ENCODE assay signal across 25 mouse cellular contexts in genomic region chr7:30524487-30524886, GRCm38 (mm10). TPM values are rescaled to one million over a fixed set of nuclear protein-coding genes. Genes with fewer than 3 reads are reported as not detected.
A peak's percentile ranks its signal among the peaks of the same experiment; 100 is the strongest.
DNase-seq lines count a peak whose midpoint lies in the region; ATAC-seq and TF ChIP-seq lines count a peak whose summit lies in the region.
"Had no signal": no experiment of that assay in that cellular context is flagged by ENCODE, and none has a peak within 500 bp of the region (broad histone marks: within the 10 kb centered on the region; RNA-seq: fewer than 3 reads in every experiment).

No protein-coding gene starts in this region.

- in situ Hi-C loops in CH12.LX (cut with MboI; ENCODE audit: low pct_ligation_motif_present, low pct_unique_long_range_greater_than_20kb, low sequenced_read_pairs) = no loop called here

- no peak for ATAC-seq in liver, postnatal 0 days
- ATAC-seq in liver, embryonic 11.5 days (replicated peaks; ENCODE audit: low FRiP score) = no peak
- ATAC-seq: forebrain, embryonic 13.5 days; forebrain, postnatal 0 days; intestine, embryonic 16.5 days had no signal

- no peak overlapping the region for H3K4me2 ChIP-seq in liver, postnatal 0 days (ENCODE audit: low read depth, low read length)
- no peak overlapping the region for H3K4me2 ChIP-seq in liver, embryonic 11.5 days
- no peak overlapping the region for H3K4me2 ChIP-seq in CH12.LX (ENCODE audit: insufficient read depth, low read depth, poor library complexity, severe bottlenecking)
- H3K4me2 ChIP-seq: embryonic facial prominence, embryonic 15.5 days; forebrain, embryonic 13.5 days; heart, embryonic 12.5 days; hindbrain, embryonic 15.5 days had no signal

- no peaks in the 10 kb centered on the region for H3K9me3 ChIP-seq in liver, postnatal 0 days (ENCODE audit: low read length)
- H3K9me3 ChIP-seq in liver, embryonic 11.5 days (ENCODE audit: control insufficient read depth, low read length) = no peaks in the 10 kb centered on the region
- no peaks in the 10 kb centered on the region for H3K9me3 ChIP-seq in CH12.LX (replicated peaks; ENCODE audit: low read length)
- H3K9me3 ChIP-seq: embryonic facial prominence, embryonic 15.5 days; forebrain, embryonic 13.5 days; heart, embryonic 12.5 days; hindbrain, embryonic 10.5 days; hindbrain, embryonic 15.5 days had no signal

- H3K4me1 ChIP-seq in liver, postnatal 0 days (ENCODE audit: insufficient read depth) = no peaks in the 10 kb centered on the region
- H3K4me1 ChIP-seq in liver, embryonic 11.5 days (replicated peaks; ENCODE audit: control insufficient read depth, insufficient read depth, low read length) = peaks cover 3% of the 10 kb centered on the region; the same call in 1 of the 2 replicates
- H3K4me1 ChIP-seq in CH12.LX (ENCODE audit: control insufficient read depth in 1 of 2, insufficient read depth in 2 of 2) = peaks cover 10 to 16% of the 10 kb centered on the region in 2 experiments
- H3K4me1 ChIP-seq: hindbrain, embryonic 15.5 days had no signal

- H3K36me3 ChIP-seq in liver, postnatal 0 days (replicated peaks; ENCODE audit: insufficient read depth, low read length) = peaks cover 13% of the 10 kb centered on the region
- H3K36me3 ChIP-seq in liver, embryonic 11.5 days (ENCODE audit: control insufficient read depth, insufficient read depth, low read length) = peaks cover 9% of the 10 kb centered on the region
- H3K36me3 ChIP-seq in CH12.LX (replicated peaks in 1 of 2; ENCODE audit: control insufficient read depth in 1 of 2, insufficient read depth in 1 of 2, low read length in 1 of 2) = peaks cover 21 to 68% of the 10 kb centered on the region in 2 experiments

- no peaks in the 10 kb centered on the region for H3K27me3 ChIP-seq in liver, postnatal 0 days (ENCODE audit: insufficient read depth, low read length)
- no peaks in the 10 kb centered on the region for H3K27me3 ChIP-seq in liver, embryonic 11.5 days (replicated peaks; ENCODE audit: control insufficient read depth, insufficient read depth, low read length)
- H3K27me3 ChIP-seq in CH12.LX (replicated peaks) = no peaks in the 10 kb centered on the region
- H3K27me3 ChIP-seq: embryonic facial prominence, embryonic 15.5 days; forebrain, embryonic 13.5 days; hindbrain, embryonic 15.5 days had no signal

- TF ChIP-seq RAD21 in CH12.LX (IDR thresholded peaks at IDR 0.05; ENCODE audit: low read depth, low read length) = no peak

- TF ChIP-seq POLR2A in CH12.LX (IDR thresholded peaks at IDR 0.05; ENCODE audit: low read depth, low read length) = no peak

- H3K27ac ChIP-seq in liver, postnatal 0 days (ENCODE audit: low read depth) = no peak overlapping the region
- no peak overlapping the region for H3K27ac ChIP-seq in liver, embryonic 11.5 days (ENCODE audit: low read depth, low read length)
- H3K27ac ChIP-seq in CH12.LX (ENCODE audit: insufficient read depth, low read depth) = peak overlapping the region; percentile 83
- H3K27ac ChIP-seq: embryonic facial prominence, embryonic 15.5 days; forebrain, embryonic 13.5 days; heart, adult 2 months; hindbrain, embryonic 10.5 days; hindbrain, embryonic 15.5 days had no signal

- no peak overlapping the region for H3K4me3 ChIP-seq in liver, postnatal 0 days (ENCODE audit: low read depth, low read length)
- no peak overlapping the region for H3K4me3 ChIP-seq in liver, embryonic 11.5 days (ENCODE audit: low read depth, low read length)
- peak overlapping the region in 1 of 3 experiments; percentile 28 for H3K4me3 ChIP-seq in CH12.LX (replicated peaks in 1 of 3; ENCODE audit: low read depth in 2 of 3, low read length in 2 of 3, poor library complexity in 1 of 3)
- H3K4me3 ChIP-seq: embryonic facial prominence, embryonic 15.5 days; forebrain, embryonic 13.5 days; heart, adult 2 months; heart, embryonic 12.5 days; hindbrain, embryonic 10.5 days; hindbrain, embryonic 15.5 days had no signal

- H3K79me2 ChIP-seq in CH12.LX (replicated peaks; ENCODE audit: control insufficient read depth, extremely low read depth, insufficient read depth, poor library complexity, severe bottlenecking) = no peaks in the 10 kb centered on the region

- TF ChIP-seq CTCF in liver, postnatal 0 days (IDR thresholded peaks at IDR 0.05; ENCODE audit: low read depth) = no peak
- TF ChIP-seq CTCF in CH12.LX (conservative IDR thresholded peaks at IDR 0.05 in 1 of 2, IDR thresholded peaks at IDR 0.05 in 1 of 2; ENCODE audit: low read depth in 2 of 2, low read length in 2 of 2) = no peak

- peak; percentile 12 for DNase-seq in liver, postnatal 0 days
- no peak for DNase-seq in liver, embryonic 11.5 days (ENCODE audit: low spot score)
- DNase-seq in CH12.LX (ENCODE audit: extremely low read depth) (peak; percentile 14), adipocyte (ENCODE audit: low spot score) (peak; percentile 74)
- DNase-seq in skeletal muscle tissue, adult 2 months (ENCODE audit: low read depth, low spot score) = peak; percentile 38
- DNase-seq in B cell, adult 2 months = no peak
- no peak for DNase-seq in left cerebral cortex, adult 8-10 months (ENCODE audit: low spot score in 2 of 2)
- DNase-seq: cerebellum, adult 11 months; cerebellum, adult 8-10 months; cerebellum, postnatal 14 days; embryo, embryonic 11 days; forebrain, postnatal 0 days; gastrocnemius, postnatal 14 days; heart, adult 2 months; kidney, adult 2 months had no signal

- dilution Hi-C loops in CH12.LX (cut with MboI; ENCODE audit: extremely low pct_ligation_motif_present, extremely low pct_unique_long_range_greater_than_20kb, low sequenced_read_pairs) = no loop called here

- 83% methylated on average over 6 of the region's 6 CpGs for WGBS in liver, postnatal 0 days (ENCODE audit: insufficient replicate concordance)
- 80% methylated on average over 6 of the region's 6 CpGs for WGBS in liver, embryonic 11.5 days

- no peak for TF ChIP-seq EP300 in liver, postnatal 0 days (IDR thresholded peaks at IDR 0.05; ENCODE audit: low read depth)
- no peak for TF ChIP-seq EP300 in CH12.LX (IDR thresholded peaks at IDR 0.05; ENCODE audit: low read length)

- H3K9ac ChIP-seq in liver, postnatal 0 days (replicated peaks) = no peak overlapping the region
- no peak overlapping the region for H3K9ac ChIP-seq in liver, embryonic 11.5 days (ENCODE audit: low read depth, low read length)
- H3K9ac ChIP-seq in CH12.LX (ENCODE audit: insufficient read depth, low read depth) = no peak overlapping the region
- H3K9ac ChIP-seq: embryonic facial prominence, embryonic 15.5 days; forebrain, embryonic 13.5 days; forebrain, postnatal 0 days; heart, embryonic 12.5 days; hindbrain, embryonic 15.5 days had no signal

TF ChIP-seq in CH12.LX, 34 proteins besides CTCF, POLR2A, EP300 and RAD21:
- TF ChIP-seq IRF4 (IDR thresholded peaks at IDR 0.05; ENCODE audit: low read depth, low read length) (no peak), E2F4 (IDR thresholded peaks at IDR 0.05; ENCODE audit: insufficient replicate concordance, low read depth, low read length) (no peak), GABPA (IDR thresholded peaks at IDR 0.05; ENCODE audit: insufficient replicate concordance, low read depth, low read length) (no peak), NRF1 (IDR thresholded peaks at IDR 0.05; ENCODE audit: low read depth, low read length) (no peak), ZC3H11A (IDR thresholded peaks at IDR 0.05; ENCODE audit: low read depth, low read length) (no peak), TBP (conservative IDR thresholded peaks at IDR 0.05; ENCODE audit: low read depth, low read length) (no peak)

RNA-seq across cellular contexts. Expression of gene Arhgap33, which starts 10.4 kb away (rescaled TPM):
- 1.0 and 1.1 TPM in 2 replicates for polyA plus RNA-seq in liver, postnatal 0 days (2015; fragmentation: Nextera tagmentation; extraction: Ambion mirVana)
- 7.1 and 7.5 TPM in 2 replicates for polyA plus RNA-seq in liver, embryonic 11.5 days (2014; fragmentation: Nextera tagmentation; extraction: Ambion mirVana)
- total RNA-seq in CH12.LX (2012; rRNA removed) (2.5 and 2.8 TPM in 2 replicates), CH12.LX (2014; rRNA removed) (0.44 and 0.76 TPM in 2 replicates)
- polyA plus RNA-seq in CH12.LX (2012; ENCODE audit: insufficient read length, low read depth) = 6.2 and 9.2 TPM in 2 replicates
- 100 to 1,000 TPM; 177 to 184 (median 178) TPM for total RNA-seq in left cerebral cortex, adult 8-10 months (2022)

RNA-seq across cellular contexts. Expression of gene Hspb6, which starts 27.5 kb away (rescaled TPM):
- polyA plus RNA-seq in liver, postnatal 0 days (2015; fragmentation: Nextera tagmentation; extraction: Ambion mirVana) = 4.9 and 6.6 TPM in 2 replicates
- polyA plus RNA-seq in liver, embryonic 11.5 days (2014; fragmentation: Nextera tagmentation; extraction: Ambion mirVana) = 3.9 and 5.4 TPM in 2 replicates
- 1.6 and 2.3 TPM in 2 replicates for total RNA-seq in CH12.LX (2012; rRNA removed)
- total RNA-seq in CH12.LX (2014; rRNA removed) = 0.79 and 1.2 TPM in 2 replicates
- polyA plus RNA-seq in CH12.LX (2012; ENCODE audit: insufficient read length, low read depth) = 4.1 and 6.0 TPM in 2 replicates
- total RNA-seq in left cerebral cortex, adult 8-10 months (2022) = 1 to 10 TPM; 5.5 to 8.1 (median 6.4) TPM

RNA-seq across cellular contexts. Expression of gene Proser3, which starts 27.6 kb away (rescaled TPM):
- 0.53 and 1.1 TPM in 2 replicates for polyA plus RNA-seq in liver, postnatal 0 days (2015; fragmentation: Nextera tagmentation; extraction: Ambion mirVana)
- polyA plus RNA-seq in liver, embryonic 11.5 days (2014; fragmentation: Nextera tagmentation; extraction: Ambion mirVana) = 10.7 and 13.0 TPM in 2 replicates
- total RNA-seq in CH12.LX (2012; rRNA removed) (4.0 and 5.9 TPM in 2 replicates), CH12.LX (2014; rRNA removed) (1.7 and 2.0 TPM in 2 replicates)
- 5.7 and 6.0 TPM in 2 replicates for polyA plus RNA-seq in CH12.LX (2012; ENCODE audit: insufficient read length, low read depth)
- 1 to 10 TPM; 3.4 to 4.4 (median 4.0) TPM for total RNA-seq in left cerebral cortex, adult 8-10 months (2022)

RNA-seq across cellular contexts. Expression of gene Prodh2, which starts 31.1 kb away (rescaled TPM):
- 203 and 205 TPM in 2 replicates for polyA plus RNA-seq in liver, postnatal 0 days (2015; fragmentation: Nextera tagmentation; extraction: Ambion mirVana)
- polyA plus RNA-seq in liver, embryonic 11.5 days (2014; fragmentation: Nextera tagmentation; extraction: Ambion mirVana) = 19.0 and 19.5 TPM in 2 replicates
- total RNA-seq in CH12.LX (2012; rRNA removed) (not detected in 2 replicates), CH12.LX (2014; rRNA removed) (not detected in 2 replicates)
- not detected in 2 replicates for polyA plus RNA-seq in CH12.LX (2012; ENCODE audit: insufficient read length, low read depth)
- not detected for total RNA-seq in left cerebral cortex, adult 8-10 months (2022)
- total RNA-seq: common myeloid progenitor, adult 5-6 weeks; forebrain, postnatal 0 days; gastrocnemius, adult 18-20 months; gastrocnemius, postnatal 14 days; heart, adult 2 months; heart, postnatal 25 days had no signal
- polyA plus RNA-seq: embryonic facial prominence, embryonic 11.5 days; embryonic facial prominence, embryonic 15.5 days; forebrain, postnatal 0 days; heart, adult 2 months; hindbrain, embryonic 10.5 days had no signal

RNA-seq across cellular contexts. Expression of gene Lin37, which starts 35.2 kb away (rescaled TPM):
- 16.0 and 18.9 TPM in 2 replicates for polyA plus RNA-seq in liver, postnatal 0 days (2015; fragmentation: Nextera tagmentation; extraction: Ambion mirVana)
- polyA plus RNA-seq in liver, embryonic 11.5 days (2014; fragmentation: Nextera tagmentation; extraction: Ambion mirVana) = 38.7 and 41.0 TPM in 2 replicates
- total RNA-seq in CH12.LX (2012; rRNA removed) (8.3 and 11.0 TPM in 2 replicates), CH12.LX (2014; rRNA removed) (4.0 and 5.2 TPM in 2 replicates)
- polyA plus RNA-seq in CH12.LX (2012; ENCODE audit: insufficient read length, low read depth) = 38.6 and 49.5 TPM in 2 replicates
- 10 to 100 TPM; 33.8 to 45.0 (median 41.1) TPM for total RNA-seq in left cerebral cortex, adult 8-10 months (2022)

Comparison
In these comparisons a context has a peak if more than half of its experiments do, and no peak if none do; other contexts are left out.
1. DNase-seq: peak in liver, postnatal 0 days (single experiment), CH12.LX (single experiment), adipocyte (single experiment) and skeletal muscle tissue, adult 2 months (single experiment); none in liver, embryonic 11.5 days (single experiment), B cell, adult 2 months (0 of 2) and left cerebral cortex, adult 8-10 months (0 of 2).